Mouse (Mus musculus) erythroblast, embryonic 14.5 days (primary cell): ENCODE data around the gene Fez2. TPM values are rescaled to one million over a fixed set of nuclear protein-coding genes. Genes with fewer than 3 reads are reported as not detected.

Source experiments
- H3K27me3 ChIP-seq: 2 replicates; pipeline ENCODE4 v1.6.1; 2012; ENCODE audit warnings: inconsistent platforms; ENCODE audit not compliant: control insufficient read depth
- H3K36me3 ChIP-seq: 2 replicates; pipeline ENCODE4 v1.6.1; 2012; ENCODE audit warnings: mild to moderate bottlenecking, inconsistent platforms; ENCODE audit not compliant: control insufficient read depth
- H3K4me1 ChIP-seq: 2 replicates; pipeline ENCODE4 v1.6.1; 2012; ENCODE audit warnings: inconsistent platforms; ENCODE audit not compliant: control insufficient read depth
- H3K4me3 ChIP-seq: replicated peaks from 2 replicates; pipeline ENCODE3; 2012; ENCODE audit warnings: moderate library complexity, mild to moderate bottlenecking, inconsistent platforms
- H3K9me3 ChIP-seq: 2 replicates; pipeline ENCODE4 v1.6.1; 2012; ENCODE audit warnings: low read length, inconsistent platforms, mixed read lengths; ENCODE audit not compliant: control insufficient read depth
- GATA1 ChIP-seq: IDR thresholded peaks from 2 replicates; pipeline ENCODE4 v1.6.1; 2012; ENCODE audit warnings: low read length, inconsistent platforms, mixed read lengths
- TAL1 ChIP-seq: IDR thresholded peaks from 3 replicates; pipeline ENCODE4 v1.6.1; 2012; ENCODE audit warnings: low read length, inconsistent platforms, mixed read lengths
- polyA plus RNA-seq: library from polyadenylated mRNA; stranded (reverse); fragments of >175 nt; gene quantifications from 2 replicates; pipeline ENCODE4 v1.2.3, GENCODE M21; 2012

Gene Fez2
- polyA plus RNA-seq, 1 experiment: 0.73 TPM

DNA sequence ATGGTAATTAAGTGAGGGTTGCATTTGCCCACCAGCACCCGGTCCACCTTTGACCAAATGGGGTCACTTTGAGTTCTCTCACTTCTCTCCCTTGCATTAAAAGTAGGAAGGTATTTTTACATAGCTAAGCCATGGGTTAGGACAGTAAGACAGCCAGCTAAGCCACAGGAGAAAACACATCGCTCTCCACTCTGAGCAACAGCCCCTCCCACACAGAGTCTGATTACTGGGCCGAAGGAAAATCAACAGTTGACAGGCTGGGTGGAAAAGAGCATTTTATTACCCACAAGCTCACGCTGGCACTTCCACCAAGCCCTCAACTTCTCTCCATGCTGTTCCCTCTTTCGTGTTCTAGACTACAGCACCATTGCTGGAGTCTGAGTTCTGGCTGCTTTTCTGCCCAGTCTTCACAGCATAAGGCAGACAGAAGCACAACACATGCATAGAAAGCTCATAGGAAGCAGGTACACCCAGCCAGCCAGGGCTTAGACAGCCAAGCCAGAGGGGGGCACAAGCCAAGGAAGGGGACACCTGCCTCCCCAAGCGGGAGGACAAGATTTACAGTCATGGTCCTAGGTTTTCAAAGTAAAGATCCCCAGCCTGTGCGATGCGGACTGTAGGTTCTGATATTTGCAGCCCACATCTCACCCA, 38.7 kb downstream of the Fez2 start:
- TF ChIP-seq TAL1 (no peak), GATA1 (no peak)
- Histone ChIP-seq H3K4me3 (no peak overlapping the region), H3K27me3 (no peaks in the 10 kb centered on the region), H3K9me3 (no peaks in the 10 kb centered on the region), H3K36me3 (peaks cover 53% of the 10 kb centered on the region), H3K4me1 (no peaks in the 10 kb centered on the region)

DNA sequence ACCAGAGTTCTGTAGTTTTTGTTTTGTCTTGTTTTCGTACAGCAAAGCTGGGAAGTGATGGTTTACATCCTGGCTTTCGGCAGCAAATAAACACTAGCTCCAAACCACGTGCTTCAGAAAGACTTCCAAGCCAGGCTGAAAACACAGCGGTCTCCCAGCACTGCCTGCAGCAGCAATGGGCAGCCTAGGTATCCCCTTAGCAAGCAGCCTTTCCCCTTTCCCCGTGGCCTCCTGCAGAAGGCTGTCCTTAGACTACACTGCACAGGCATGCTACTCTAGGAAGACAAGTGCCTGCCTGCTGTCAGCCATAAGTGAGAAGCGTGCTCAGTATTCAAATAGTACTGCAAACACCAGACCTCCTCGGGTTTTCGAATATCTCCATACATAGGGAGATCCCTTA, 41.4 kb downstream of the Fez2 start:
- Histone ChIP-seq H3K36me3 (peaks cover 33% of the 10 kb centered on the region), H3K4me3 (no peak overlapping the region), H3K9me3 (no peaks in the 10 kb centered on the region), H3K27me3 (no peaks in the 10 kb centered on the region), H3K4me1 (no peaks in the 10 kb centered on the region)
- no peak for TF ChIP-seq TAL1
- TF ChIP-seq GATA1: no peak

- Histone ChIP-seq H3K4me1 (no peaks in the 10 kb centered on the region), H3K9me3 (no peaks in the 10 kb centered on the region), H3K4me3 (no peak overlapping the region), H3K36me3 (peaks cover 24% of the 10 kb centered on the region), H3K27me3 (no peaks in the 10 kb centered on the region)
- TF ChIP-seq TAL1: no peak
- no peak for TF ChIP-seq GATA1
Observed at GRCm38 (mm10) chr17:78374756-78375155, 43.2 kb downstream of the Fez2 start.

DNA sequence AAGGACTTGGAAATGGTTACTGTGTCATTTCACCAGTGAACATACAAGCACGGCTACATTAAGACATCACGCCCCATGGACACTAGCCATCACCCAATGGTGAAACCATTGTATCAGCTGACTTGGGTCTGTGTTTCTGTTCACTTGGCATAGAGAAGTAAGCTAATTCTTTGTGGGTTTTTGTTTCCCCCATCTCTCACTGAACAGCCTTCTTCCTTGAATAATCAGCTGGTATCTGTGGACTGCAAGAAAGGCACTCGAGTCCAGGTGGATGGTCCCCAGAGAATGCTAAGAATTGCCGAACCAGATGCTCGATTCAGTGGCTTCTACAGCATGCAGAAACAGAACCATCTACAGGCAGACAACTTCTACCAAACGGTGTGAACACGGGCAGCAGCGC, 44.1 kb downstream of the Fez2 start:
- H3K4me1 ChIP-seq: no peaks in the 10 kb centered on the region
- H3K36me3 ChIP-seq: peaks cover 18% of the 10 kb centered on the region
- no peaks in the 10 kb centered on the region for H3K9me3 ChIP-seq
- no peaks in the 10 kb centered on the region for H3K27me3 ChIP-seq
- no peak for TF ChIP-seq GATA1
- no peak for TF ChIP-seq TAL1
- H3K4me3 ChIP-seq: no peak overlapping the region

DNA sequence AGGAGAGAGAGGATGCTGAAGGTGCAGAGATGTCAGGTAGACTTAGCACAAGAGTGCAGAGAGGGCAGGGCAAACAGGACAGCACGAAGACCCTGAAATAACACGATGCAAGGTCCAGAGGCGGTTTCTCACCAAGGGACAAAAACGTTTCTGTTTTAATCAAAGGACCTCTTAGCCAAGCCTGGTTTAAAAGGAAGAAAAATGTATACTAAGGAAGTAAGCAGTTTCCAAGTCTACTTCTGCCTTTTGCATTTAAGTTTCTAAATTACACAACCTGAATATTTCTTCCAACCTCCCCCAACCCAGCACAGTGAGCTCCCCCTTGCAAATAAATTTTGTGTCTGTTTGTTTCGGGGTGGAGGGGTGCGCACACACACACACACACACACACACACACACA, 44.8 kb downstream of the Fez2 start:
- TF ChIP-seq GATA1 (no peak), TAL1 (no peak)
- no peaks in the 10 kb centered on the region for H3K4me1 ChIP-seq
- no peak overlapping the region for H3K4me3 ChIP-seq
- H3K36me3 ChIP-seq: peaks cover 13% of the 10 kb centered on the region
- no peaks in the 10 kb centered on the region for H3K27me3 ChIP-seq
- H3K9me3 ChIP-seq: no peaks in the 10 kb centered on the region

DNA sequence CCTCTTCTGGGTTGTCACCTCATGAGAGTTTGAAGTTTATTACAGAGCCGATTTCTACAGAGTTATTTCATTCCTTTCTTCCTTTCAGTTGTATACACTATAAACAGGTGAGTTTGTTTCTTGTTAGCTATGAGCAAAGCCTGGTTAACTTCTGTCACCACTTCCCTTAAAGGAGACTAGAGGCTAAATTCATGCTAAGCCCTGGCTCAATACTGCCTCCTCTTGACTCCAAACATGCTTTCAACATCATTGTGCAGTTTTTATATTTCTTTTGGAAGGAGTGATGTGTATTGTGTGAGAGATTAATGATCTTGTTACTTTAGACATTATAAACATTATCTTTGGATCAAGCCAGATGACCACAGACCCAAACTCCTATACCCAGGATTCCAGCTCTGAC, 47.5 kb downstream of the Fez2 start:
- Histone ChIP-seq H3K27me3 (no peaks in the 10 kb centered on the region), H3K36me3 (no peaks in the 10 kb centered on the region; the same call in 1 of the 2 replicates), H3K4me3 (no peak overlapping the region), H3K9me3 (no peaks in the 10 kb centered on the region), H3K4me1 (no peaks in the 10 kb centered on the region)
- no peak for TF ChIP-seq GATA1
- TF ChIP-seq TAL1: no peak

DNA sequence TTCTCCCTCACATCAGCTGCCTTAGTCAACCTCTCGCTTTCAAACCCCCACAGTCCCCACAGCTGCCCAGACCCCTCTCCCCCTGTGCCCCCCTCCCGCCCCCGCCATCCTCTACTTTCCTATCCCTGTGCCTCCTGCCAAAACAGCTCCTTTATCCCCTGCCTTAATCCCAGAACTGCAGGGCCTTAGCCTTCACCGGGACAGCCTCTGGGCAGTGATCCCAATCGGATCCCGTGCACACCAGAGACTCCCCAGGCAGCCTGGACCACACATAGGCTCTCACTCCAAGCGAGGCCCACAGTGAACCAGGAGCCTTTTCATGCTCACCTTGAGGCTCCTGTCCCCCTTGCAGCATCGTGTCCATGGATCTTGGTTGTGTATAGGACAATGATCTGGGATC, 49.5 kb downstream of the Fez2 start:
- H3K36me3 ChIP-seq: no peaks in the 10 kb centered on the region; the same call in 1 of the 2 replicates
- no peak overlapping the region for H3K4me3 ChIP-seq
- H3K27me3 ChIP-seq: no peaks in the 10 kb centered on the region
- H3K9me3 ChIP-seq: no peaks in the 10 kb centered on the region
- no peak for TF ChIP-seq TAL1
- TF ChIP-seq GATA1: no peak
- no peaks in the 10 kb centered on the region for H3K4me1 ChIP-seq

DNA sequence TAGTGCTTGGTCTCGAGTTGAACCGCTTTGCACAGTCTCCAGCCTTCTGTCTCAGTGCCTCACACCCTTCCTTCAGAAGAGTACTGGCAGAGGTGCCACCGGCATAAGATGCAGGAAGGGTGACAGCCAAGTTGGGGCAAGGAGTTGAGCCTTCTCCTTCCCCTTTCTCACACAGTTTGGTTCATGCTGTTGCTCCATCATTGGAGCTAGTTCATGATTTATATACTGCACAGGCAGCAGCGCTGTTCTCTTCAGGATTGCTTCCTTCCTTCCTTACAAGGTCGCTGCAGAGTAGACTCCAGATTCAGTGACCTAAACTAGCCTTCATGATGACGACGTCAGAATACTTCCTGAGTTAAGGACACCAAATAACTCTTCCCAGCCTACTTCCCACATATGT, 51.9 kb downstream of the Fez2 start:
- TF ChIP-seq TAL1: no peak
- no peak for TF ChIP-seq GATA1
- H3K36me3 ChIP-seq: no peaks in the 10 kb centered on the region; the same call in 1 of the 2 replicates

DNA sequence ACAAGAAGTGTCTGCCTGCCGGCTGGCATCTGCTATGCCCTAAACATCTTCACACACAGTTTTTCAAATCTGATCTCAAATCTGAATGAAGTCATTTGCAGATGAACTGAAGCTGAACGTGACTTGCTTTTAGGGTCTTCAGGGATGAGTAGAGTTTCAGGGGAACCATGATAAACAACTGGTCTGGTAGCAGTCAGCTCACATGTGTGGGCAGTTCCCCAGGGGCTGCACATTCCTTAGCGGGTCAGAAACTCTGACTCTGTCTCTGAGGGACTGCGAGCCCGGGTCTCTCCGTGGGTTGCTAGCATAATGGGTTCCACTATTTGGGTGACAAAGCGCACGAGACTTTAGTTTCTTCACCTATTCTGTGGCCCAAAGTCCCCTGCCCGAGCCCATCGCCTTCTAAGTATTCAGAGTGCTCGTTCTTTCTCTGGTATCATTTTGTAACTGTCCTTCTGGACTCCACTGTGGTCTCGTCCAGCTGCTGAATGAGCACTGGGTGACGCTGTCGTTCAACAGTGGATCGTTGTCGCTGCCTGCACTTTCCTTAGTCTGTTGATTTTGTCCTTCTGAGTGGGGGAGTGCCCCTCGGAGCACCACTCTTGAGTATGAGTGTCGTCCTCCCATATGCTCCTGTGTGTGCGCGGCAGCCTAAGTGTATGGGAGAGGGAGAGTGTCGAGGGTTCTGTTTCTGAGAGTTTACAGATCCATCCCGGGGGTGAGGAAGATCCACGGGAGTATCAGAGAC, 53.2 kb downstream of the Fez2 start:
- Histone ChIP-seq H3K27me3 (no peaks in the 10 kb centered on the region), H3K4me3 (no peak overlapping the region), H3K4me1 (peaks cover 12% of the 10 kb centered on the region), H3K36me3 (no peaks in the 10 kb centered on the region; the same call in 1 of the 2 replicates), H3K9me3 (no peaks in the 10 kb centered on the region)
- TF ChIP-seq GATA1 (no peak), TAL1 (no peak)

More for the DNA sequence above, 51.9 kb downstream of the Fez2 start:
- no peaks in the 10 kb centered on the region for H3K9me3 ChIP-seq
- H3K27me3 ChIP-seq: no peaks in the 10 kb centered on the region
- H3K4me3 ChIP-seq: no peak overlapping the region
- H3K4me1 ChIP-seq: peaks cover 12% of the 10 kb centered on the region
